Mouse (Mus musculus): ENCODE data around the gene Hnrnph3.

DNA sequence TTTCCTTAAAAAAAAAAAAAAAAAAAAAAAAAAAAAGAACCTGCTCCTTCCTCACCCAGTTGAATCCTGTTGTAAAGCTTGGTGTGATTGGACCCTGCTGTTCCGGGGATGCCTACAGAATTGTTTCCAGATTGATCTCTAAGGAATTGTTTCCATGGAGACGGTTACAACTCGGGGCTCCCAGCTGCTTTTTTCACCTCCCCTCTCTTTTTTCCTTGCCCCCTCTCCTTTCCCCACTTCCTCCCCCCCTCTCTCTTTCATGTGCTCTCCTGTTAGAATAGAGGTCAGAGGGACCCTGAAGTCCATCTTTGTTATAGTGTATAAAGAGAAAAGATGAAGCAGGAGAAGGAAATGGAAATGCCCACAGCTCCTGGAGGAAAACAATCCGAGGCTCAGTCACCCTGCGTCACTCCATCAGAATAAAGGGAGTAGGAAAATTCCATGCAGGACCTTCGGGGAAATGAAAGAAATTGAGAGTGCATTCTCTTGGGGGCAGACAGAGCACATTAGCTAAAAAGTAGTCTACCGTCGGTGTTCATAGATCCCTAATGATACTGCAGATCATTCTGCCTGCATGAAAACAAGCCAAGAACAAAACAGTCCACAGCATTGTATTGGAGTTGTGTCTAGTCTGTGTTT lies 2.3 kb upstream of the Hnrnph3 start:
- TF ChIP-seq E2F4 (IDR thresholded peaks at IDR 0.05; ENCODE audit: insufficient read depth): no peak
- no peak for TF ChIP-seq TCF3 (IDR thresholded peaks at IDR 0.05; ENCODE audit: insufficient read length, low read depth)
- no peak for TF ChIP-seq POLR2A (IDR thresholded peaks at IDR 0.05; ENCODE audit: insufficient read length, low read depth)
- TF ChIP-seq MAX (IDR thresholded peaks at IDR 0.05; ENCODE audit: low read depth): no peak
- TF ChIP-seq CEBPB (IDR thresholded peaks at IDR 0.05; ENCODE audit: insufficient read depth, poor library complexity, severe bottlenecking): no peak
- no peak for TF ChIP-seq TCF12 (IDR thresholded peaks at IDR 0.05; ENCODE audit: insufficient read depth, poor library complexity, severe bottlenecking)
- no peak for TF ChIP-seq USF1 (IDR thresholded peaks at IDR 0.05; ENCODE audit: low read depth)
- TF ChIP-seq MYOG (IDR thresholded peaks at IDR 0.05; ENCODE audit: control insufficient read depth in 1 of 3, insufficient read depth in 1 of 3, insufficient read length in 2 of 3, low read depth in 2 of 3): no peak

Data from myocyte (in vitro differentiated cells).